Mouse (Mus musculus): ENCODE results near the gene Vps29.

DNA sequence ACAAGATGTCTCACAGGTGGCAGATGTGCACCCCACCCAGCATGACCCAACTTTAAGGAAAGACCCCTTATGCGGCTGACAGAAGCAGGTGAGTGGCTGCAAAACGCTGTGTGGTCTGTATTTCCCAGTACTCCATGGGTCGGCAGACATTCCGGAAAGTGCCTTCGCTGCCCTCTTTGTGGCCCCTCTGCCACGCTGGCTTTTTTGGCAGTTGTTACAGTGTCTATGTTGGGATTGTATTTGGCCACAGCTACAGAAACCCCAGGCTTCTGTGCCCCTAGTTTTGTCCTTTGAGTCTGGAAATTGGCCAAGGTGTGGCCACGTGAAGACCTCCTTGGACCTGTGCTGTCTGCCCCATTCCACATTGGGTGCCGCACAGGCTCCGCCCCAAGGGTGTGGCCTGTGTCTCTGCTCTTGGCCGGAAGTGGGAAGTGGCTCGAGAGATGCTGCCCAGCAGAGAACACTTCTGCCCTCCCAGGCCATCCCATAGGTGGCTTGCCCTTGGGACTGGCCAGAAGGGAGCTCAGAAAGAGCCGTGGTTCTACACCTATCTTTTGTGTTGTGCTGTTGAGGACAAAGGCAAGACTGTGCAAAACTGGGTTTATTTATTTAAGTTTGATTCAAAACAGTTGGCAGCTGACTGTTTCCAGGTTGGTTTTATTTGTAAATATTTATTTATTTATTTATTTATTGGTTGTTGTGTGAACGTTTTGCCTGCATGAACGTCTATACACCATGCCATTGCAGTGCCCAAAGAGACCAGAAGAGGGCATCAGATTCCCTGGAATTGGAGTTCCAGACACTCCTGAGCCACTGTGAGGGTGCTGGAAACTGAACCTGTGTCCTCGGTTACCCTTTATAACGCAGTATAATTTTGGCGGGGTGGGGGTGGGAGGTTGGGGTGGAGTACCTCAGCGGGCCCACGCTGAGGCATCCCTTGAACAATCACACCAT is 55.8 kb downstream of the Vps29 start:
- TF ChIP-seq POLR2A (IDR thresholded peaks at IDR 0.05; ENCODE audit: low read depth, low read length) (no peak), CTCF (IDR thresholded peaks at IDR 0.05; ENCODE audit: extremely low read depth, insufficient read depth, insufficient read length, insufficient replicate concordance) (no peak)
